In the genomic region with DNA sequence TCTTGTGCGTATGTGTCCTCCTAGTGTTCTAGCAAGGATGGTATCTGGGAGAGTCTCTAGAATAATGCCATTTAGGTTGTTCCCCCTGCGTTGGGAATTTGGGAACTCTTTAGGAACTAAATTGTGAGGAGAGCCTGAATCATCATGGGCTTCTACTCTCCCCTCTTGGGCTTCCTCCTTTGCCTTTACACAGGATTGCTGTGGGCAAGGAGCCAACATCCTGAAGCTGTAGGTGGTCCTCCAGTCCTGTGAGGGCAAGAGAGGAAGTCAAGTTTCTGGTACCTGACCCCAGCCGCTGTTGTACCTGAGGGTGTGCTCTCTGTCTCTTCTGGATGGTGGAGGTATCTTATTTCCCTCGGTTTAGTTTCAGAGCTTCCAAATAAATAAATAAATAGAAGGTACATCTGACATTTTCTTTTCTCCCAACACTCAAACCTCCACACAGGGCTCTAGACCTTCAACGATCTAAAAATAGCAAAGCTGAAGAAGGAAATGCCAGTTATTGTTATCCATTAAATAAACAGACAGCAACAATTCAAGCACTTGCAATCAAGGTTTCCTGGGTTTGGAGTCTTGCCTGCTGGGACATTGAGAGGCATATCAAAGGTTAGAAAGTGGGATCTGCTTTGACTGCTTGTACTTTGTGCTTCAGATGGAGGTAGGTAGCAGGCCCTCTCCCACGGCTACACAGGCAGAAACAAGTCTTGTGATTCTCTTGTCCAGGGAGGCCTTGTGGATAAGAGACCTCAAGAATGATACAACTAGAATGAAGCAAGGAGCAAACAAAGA, we compare ENCODE assay signal across 15 mouse cellular contexts. TPM values are rescaled to one million over a fixed set of nuclear protein-coding genes. Genes with fewer than 3 reads are reported as not detected.
DNase-seq lines count a peak whose midpoint lies in the region; ATAC-seq and TF ChIP-seq lines count a peak whose summit lies in the region.
"Had no signal": no experiment of that assay in that cellular context is flagged by ENCODE, and none has a peak within 500 bp of the region (broad histone marks: within the 10 kb centered on the region; RNA-seq: fewer than 3 reads in every experiment).

No protein-coding gene starts in this region.

- no peaks in the 10 kb centered on the region for H3K27me3 ChIP-seq in intestine, embryonic 14.5 days (replicated peaks; ENCODE audit: control insufficient read depth, insufficient read depth, low read length)
- no peaks in the 10 kb centered on the region for H3K27me3 ChIP-seq in intestine, embryonic 16.5 days (replicated peaks; ENCODE audit: control insufficient read depth, insufficient read depth, low read length)
- H3K27me3 ChIP-seq in testis, adult 2 months (ENCODE audit: control insufficient read depth, insufficient read depth, low read length): no peaks in the 10 kb centered on the region
- H3K27me3 ChIP-seq in lung, embryonic 16.5 days (ENCODE audit: control insufficient read depth, insufficient read depth, low read depth, low read length): no peaks in the 10 kb centered on the region
- H3K27me3 ChIP-seq in stomach, postnatal 0 days (ENCODE audit: control insufficient read depth, insufficient read depth, low read length): no peaks in the 10 kb centered on the region

- no peak overlapping the region for H3K27ac ChIP-seq in intestine, embryonic 14.5 days (ENCODE audit: low read depth)
- no peak overlapping the region for H3K27ac ChIP-seq in intestine, embryonic 16.5 days (ENCODE audit: low read length)
- peak overlapping the region; percentile 49 for H3K27ac ChIP-seq in testis, adult 2 months (ENCODE audit: control insufficient read depth, insufficient read depth, low read depth, low read length)
- peak overlapping the region; percentile 88 for H3K27ac ChIP-seq in lung, embryonic 16.5 days (ENCODE audit: low read length)
- H3K27ac ChIP-seq in stomach, postnatal 0 days (replicated peaks): 0 out of 2 replicates have a peak overlapping the region, but pooled peaks have one; percentile 18
- H3K27ac ChIP-seq: midbrain, embryonic 10.5 days had no signal

- H3K36me3 ChIP-seq in intestine, embryonic 14.5 days (ENCODE audit: control insufficient read depth, insufficient read depth, low read length): no peaks in the 10 kb centered on the region
- H3K36me3 ChIP-seq in intestine, embryonic 16.5 days (ENCODE audit: control insufficient read depth, insufficient read depth, low read length): no peaks in the 10 kb centered on the region
- H3K36me3 ChIP-seq in testis, adult 2 months (ENCODE audit: control insufficient read depth, insufficient read depth, low read length): no peaks in the 10 kb centered on the region
- H3K36me3 ChIP-seq in lung, embryonic 16.5 days (ENCODE audit: control insufficient read depth, insufficient read depth, low read length): no peaks in the 10 kb centered on the region
- H3K36me3 ChIP-seq in stomach, postnatal 0 days (ENCODE audit: control insufficient read depth, insufficient read depth, low read length): no peaks in the 10 kb centered on the region
- H3K36me3 ChIP-seq: G1E; midbrain, embryonic 10.5 days had no signal

- no peak for TF ChIP-seq POLR2A in testis, adult 2 months (IDR thresholded peaks at IDR 0.05; ENCODE audit: control insufficient read depth, low read depth, low read length)

- peak; percentile 50 for DNase-seq in intestine, embryonic 14.5 days (ENCODE audit: low spot score)
- no peak for DNase-seq in testis, postnatal 10 days (ENCODE audit: low spot score)
- no peak for DNase-seq in stomach, postnatal 0 days (ENCODE audit: low spot score)
- no peak for DNase-seq in right cerebral cortex, postnatal 14 days
- no peak for DNase-seq in cerebellum, postnatal 4 days (ENCODE audit: low spot score in 2 of 2)
- DNase-seq: adrenal gland, postnatal 14 days; cerebellum, postnatal 36 days; heart, postnatal 4 days; thymus, postnatal 25 days had no signal

- no peaks in the 10 kb centered on the region for H3K9me3 ChIP-seq in intestine, embryonic 14.5 days (ENCODE audit: control insufficient read depth, low read length)
- H3K9me3 ChIP-seq in intestine, embryonic 16.5 days (ENCODE audit: control insufficient read depth, low read length): no peaks in the 10 kb centered on the region
- H3K9me3 ChIP-seq in lung, embryonic 16.5 days (ENCODE audit: control insufficient read depth, low read length): no peaks in the 10 kb centered on the region
- H3K9me3 ChIP-seq in stomach, postnatal 0 days (ENCODE audit: control insufficient read depth, low read length): no peaks in the 10 kb centered on the region
- H3K9me3 ChIP-seq: G1E; midbrain, embryonic 10.5 days had no signal

- no peak for TF ChIP-seq EP300 in stomach, postnatal 0 days (optimal IDR thresholded peaks at IDR 0.05)

- 68% methylated on average over 6 of the region's 6 CpGs for WGBS in intestine, embryonic 14.5 days
- WGBS in intestine, embryonic 16.5 days: 63% methylated on average over 6 of the region's 6 CpGs
- 39% methylated on average over 6 of the region's 6 CpGs for WGBS in lung, embryonic 16.5 days
- WGBS in stomach, postnatal 0 days: 58% methylated on average over 6 of the region's 6 CpGs

- H3K4me1 ChIP-seq in intestine, embryonic 14.5 days (replicated peaks; ENCODE audit: control insufficient read depth, insufficient read depth, low read length): no peaks in the 10 kb centered on the region
- no peaks in the 10 kb centered on the region for H3K4me1 ChIP-seq in intestine, embryonic 16.5 days (ENCODE audit: control insufficient read depth, insufficient read depth, low read length)
- no peaks in the 10 kb centered on the region for H3K4me1 ChIP-seq in testis, adult 2 months (ENCODE audit: control insufficient read depth, insufficient read depth, low read length)
- H3K4me1 ChIP-seq in lung, embryonic 16.5 days (replicated peaks; ENCODE audit: control insufficient read depth, insufficient read depth, low read length): peaks cover 17% of the 10 kb centered on the region
- H3K4me1 ChIP-seq in stomach, postnatal 0 days (replicated peaks; ENCODE audit: control insufficient read depth, insufficient read depth): no peaks in the 10 kb centered on the region

- H3K4me2 ChIP-seq in intestine, embryonic 14.5 days (ENCODE audit: low read length): no peak overlapping the region
- H3K4me2 ChIP-seq in intestine, embryonic 16.5 days (ENCODE audit: low read depth, low read length): no peak overlapping the region
- H3K4me2 ChIP-seq in lung, embryonic 16.5 days (ENCODE audit: low read depth, low read length): 0 out of 2 replicates have a peak overlapping the region, but pooled peaks have one; percentile 16
- H3K4me2 ChIP-seq in stomach, postnatal 0 days (replicated peaks; ENCODE audit: low read depth): no peak overlapping the region

- no peak for ATAC-seq in intestine, embryonic 14.5 days (replicated peaks; ENCODE audit: low FRiP score, low TSS enrichment, low read depth)
- ATAC-seq in intestine, embryonic 16.5 days: no peak
- ATAC-seq in lung, embryonic 16.5 days (ENCODE audit: low read depth): peak; percentile 68
- no peak for ATAC-seq in stomach, postnatal 0 days (ENCODE audit: low FRiP score, low TSS enrichment)

- no peak overlapping the region for H3K9ac ChIP-seq in intestine, embryonic 14.5 days (ENCODE audit: low read length)
- no peak overlapping the region for H3K9ac ChIP-seq in intestine, embryonic 16.5 days (ENCODE audit: low read depth, low read length)
- no peak overlapping the region for H3K9ac ChIP-seq in lung, embryonic 16.5 days (ENCODE audit: low read length)
- H3K9ac ChIP-seq in stomach, postnatal 0 days (ENCODE audit: low read length): no peak overlapping the region

- TF ChIP-seq CTCF in testis, adult 2 months (IDR thresholded peaks at IDR 0.05; ENCODE audit: control insufficient read depth, insufficient read depth, insufficient replicate concordance, low read depth, low read length): no peak
- no peak for TF ChIP-seq CTCF in stomach, postnatal 0 days (IDR thresholded peaks at IDR 0.05; ENCODE audit: low read depth)

- H3K4me3 ChIP-seq in intestine, embryonic 14.5 days (ENCODE audit: low read depth, low read length): no peak overlapping the region
- H3K4me3 ChIP-seq in intestine, embryonic 16.5 days (ENCODE audit: low read length): no peak overlapping the region
- H3K4me3 ChIP-seq in testis, adult 2 months (ENCODE audit: control insufficient read depth, low read depth, low read length): no peak overlapping the region
- no peak overlapping the region for H3K4me3 ChIP-seq in lung, embryonic 16.5 days (ENCODE audit: low read length)
- H3K4me3 ChIP-seq in stomach, postnatal 0 days (ENCODE audit: low read depth, low read length): no peak overlapping the region
- H3K4me3 ChIP-seq: erythroblast, embryonic 14.5 days; midbrain, embryonic 10.5 days had no signal

RNA-seq across cellular contexts. Expression of a gene that starts 24.1 kb away (rescaled TPM):
- polyA plus RNA-seq in intestine, embryonic 14.5 days (2014; fragmentation: Nextera tagmentation; extraction: Ambion mirVana): 20.4 and 25.9 TPM in 2 replicates
- polyA plus RNA-seq in intestine, embryonic 16.5 days (2015; fragmentation: Nextera tagmentation; extraction: Ambion mirVana): 11.5 and 11.7 TPM in 2 replicates
- polyA plus RNA-seq in testis, adult 2 months (2012; rRNA removed): 66.8 and 80.0 TPM in 2 replicates
- polyA plus RNA-seq in lung, embryonic 16.5 days (2015; fragmentation: Nextera tagmentation; extraction: Ambion mirVana): 80.9 and 84.2 TPM in 2 replicates
- polyA plus RNA-seq in stomach, postnatal 0 days (2015; fragmentation: Nextera tagmentation; extraction: Ambion mirVana): 8.0 and 8.7 TPM in 2 replicates
- polyA plus RNA-seq: erythroblast, embryonic 14.5 days; G1E had no signal

Comparison
In these comparisons a context has a peak if more than half of its experiments do, and no peak if none do; other contexts are left out.
1. H3K27ac ChIP-seq: peak in testis, adult 2 months (single experiment), lung, embryonic 16.5 days (single experiment) and stomach, postnatal 0 days (single experiment); none in intestine, embryonic 14.5 days (single experiment) and intestine, embryonic 16.5 days (single experiment).